Comparison of ENCODE assay signal across 18 mouse cellular contexts in the genomic region with DNA sequence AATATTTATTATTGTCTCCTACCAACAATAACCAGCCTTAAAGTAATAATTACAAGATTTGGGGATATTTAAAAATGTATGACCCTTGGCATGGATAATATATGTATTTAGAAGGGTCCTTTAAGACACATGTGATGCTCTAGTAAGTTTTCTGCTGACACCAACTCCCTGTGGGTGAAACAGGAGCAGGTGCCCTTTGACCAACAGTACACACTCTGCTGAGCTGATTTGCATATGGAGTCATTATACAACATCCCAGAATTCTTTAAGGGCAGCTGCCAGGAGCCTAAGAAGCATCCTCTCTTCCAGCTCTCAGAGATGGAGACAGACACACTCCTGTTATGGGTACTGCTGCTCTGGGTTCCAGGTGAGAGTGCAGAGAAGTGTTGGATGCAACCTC.
"Had no signal": no experiment of that assay in that cellular context is flagged by ENCODE, and none has a peak within 500 bp of the region (broad histone marks: within the 10 kb centered on the region; RNA-seq: fewer than 3 reads in every experiment).

No protein-coding gene starts in this region.

- H3K9me3 ChIP-seq: intestine, embryonic 15.5 days; liver, embryonic 13.5 days; megakaryocyte, embryonic 14.5 days; midbrain, embryonic 10.5 days; midbrain, embryonic 13.5 days; neural tube, embryonic 13.5 days; stomach, embryonic 15.5 days had no signal

- H3K27me3 ChIP-seq: intestine, embryonic 15.5 days; liver, embryonic 13.5 days; megakaryocyte, embryonic 14.5 days; midbrain, embryonic 13.5 days; neural tube, embryonic 13.5 days; stomach, embryonic 15.5 days had no signal

- H3K4me1 ChIP-seq: intestine, embryonic 15.5 days; liver, embryonic 13.5 days; megakaryocyte, embryonic 14.5 days; midbrain, embryonic 10.5 days; midbrain, embryonic 13.5 days; neural tube, embryonic 13.5 days; stomach, embryonic 15.5 days had no signal

- H3K4me2 ChIP-seq: intestine, embryonic 15.5 days; liver, embryonic 13.5 days; midbrain, embryonic 13.5 days; neural tube, embryonic 13.5 days; stomach, embryonic 15.5 days had no signal

- DNase-seq: layer of hippocampus, postnatal 36 days; liver, embryonic 13.5 days; lung, adult 2 months; lung, postnatal 14 days; retina, postnatal 1 day; right cerebral cortex, postnatal 25 days; spleen, adult 18-20 months; thymus, postnatal 25 days had no signal

- H3K27ac ChIP-seq: intestine, embryonic 15.5 days; left cerebral cortex, adult 2 months; liver, embryonic 13.5 days; macrophage; midbrain, embryonic 10.5 days; midbrain, embryonic 13.5 days; neural tube, embryonic 13.5 days; stomach, embryonic 15.5 days had no signal

- H3K9ac ChIP-seq: intestine, embryonic 15.5 days; liver, embryonic 13.5 days; midbrain, embryonic 13.5 days; neural tube, embryonic 13.5 days; stomach, embryonic 15.5 days had no signal

- H3K4me3 ChIP-seq: intestine, embryonic 15.5 days; left cerebral cortex, adult 2 months; liver, embryonic 13.5 days; megakaryocyte, embryonic 14.5 days; midbrain, embryonic 10.5 days; midbrain, embryonic 13.5 days; myocyte; neural tube, embryonic 13.5 days; stomach, embryonic 15.5 days had no signal

- ATAC-seq: intestine, embryonic 15.5 days; midbrain, embryonic 13.5 days; midbrain, embryonic 16.5 days had no signal

- H3K36me3 ChIP-seq: intestine, embryonic 15.5 days; liver, embryonic 13.5 days; midbrain, embryonic 10.5 days; midbrain, embryonic 13.5 days; neural tube, embryonic 13.5 days; stomach, embryonic 15.5 days had no signal
